Mouse (Mus musculus) CD4-positive naive resting alpha-beta T cell, adult 76 days (primary cell): Measurements from ENCODE around the gene Olfr731. TPM values are rescaled to one million over a fixed set of nuclear protein-coding genes. Genes with fewer than 3 reads are reported as not detected.

Experiments
- total RNA-seq: library from RNA; stranded (reverse); gene quantifications from one replicate; pipeline ENCODE4 v1.2.4, GENCODE M21; 2023

Olfr731 gene
- not detected for total RNA-seq

DNA sequence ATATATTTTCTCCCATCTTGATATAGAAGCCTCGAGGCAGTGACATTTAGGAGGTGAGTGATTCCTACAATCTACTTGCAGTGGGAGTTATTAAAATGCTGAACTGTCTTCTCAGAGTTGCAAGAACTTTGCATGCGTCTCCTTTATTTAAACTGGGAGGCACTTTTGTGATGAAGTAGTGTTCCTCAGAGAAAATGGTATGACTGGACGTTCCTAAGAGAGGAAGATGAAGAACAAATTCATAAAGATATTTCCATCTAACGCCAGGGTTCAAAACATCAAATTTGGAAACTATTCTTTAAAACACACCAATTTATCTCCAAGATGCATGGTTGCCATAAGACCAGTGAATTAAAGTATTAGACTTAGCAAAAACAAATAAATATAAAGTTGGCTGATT, at the start of gene Olfr731:
Olfr731 (minus strand) TSS at position 101 of the 400 bp plus-strand sequence.

DNA sequence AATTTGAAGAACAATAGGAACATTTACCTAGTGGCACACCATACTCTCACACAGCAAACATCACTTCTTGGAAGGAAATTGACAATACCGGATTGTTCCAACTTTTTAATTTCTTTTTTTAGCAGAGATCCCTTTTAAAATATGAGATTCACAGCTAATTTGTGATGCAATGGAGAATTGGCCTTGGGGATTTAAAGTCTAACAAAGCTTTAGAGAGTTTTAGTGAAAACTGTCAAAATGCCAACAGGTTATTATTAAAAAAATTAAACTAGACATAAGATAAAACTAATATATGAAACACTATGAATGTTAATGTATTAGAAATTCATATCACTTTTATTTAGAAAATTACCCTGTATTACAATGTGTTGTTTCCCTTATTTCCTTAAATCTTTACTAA, 42.4 kb upstream of the Olfr731 start, which contains the start of gene Olfr732:
Olfr732 (minus strand) TSS at position 101 of the 400 bp plus-strand sequence.

DNA sequence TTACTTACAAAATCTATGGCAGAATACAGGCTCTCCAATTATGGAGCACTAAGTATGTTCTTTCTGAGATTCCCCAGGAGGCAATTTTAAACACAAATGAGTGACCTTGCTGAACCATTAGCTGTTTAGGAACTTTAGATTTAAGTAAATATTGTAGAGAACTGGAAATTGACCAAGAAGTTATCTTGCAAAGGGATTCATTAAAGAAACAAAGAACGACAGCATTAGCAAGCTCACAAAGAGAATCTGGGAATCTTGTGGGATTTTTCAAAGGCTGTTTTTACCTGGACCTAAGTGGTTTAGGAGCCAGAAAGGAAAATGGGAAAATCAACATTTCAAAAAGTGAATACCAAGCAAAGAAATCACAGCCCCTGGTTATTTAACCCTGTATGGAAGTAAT, 53.6 kb downstream of the Olfr731 start, which contains the start of gene Olfr730:
Olfr730 (minus strand) TSS at position 101 of the 400 bp plus-strand sequence.

Other genes starting within 250 kb of the Olfr731 start
- gene Olfr725, start 201.5 kb downstream of the Olfr731 start, total RNA-seq = not detected
- gene Olfr726, start 150.9 kb downstream of the Olfr731 start, total RNA-seq = not detected
- not detected for gene Olfr727, start 118.7 kb downstream of the Olfr731 start, total RNA-seq
- not detected for gene Olfr728, start 99.2 kb downstream of the Olfr731 start, total RNA-seq
- gene Olfr729, start 89.0 kb downstream of the Olfr731 start, total RNA-seq = not detected
- gene Olfr730, start 53.7 kb downstream of the Olfr731 start, total RNA-seq = not detected
- not detected for gene Olfr732, start 42.3 kb upstream of the Olfr731 start, total RNA-seq
- gene Olfr733, start 59.7 kb upstream of the Olfr731 start, total RNA-seq = not detected
- gene Olfr734, start 84.9 kb upstream of the Olfr731 start, total RNA-seq = not detected
- not detected for gene Olfr735, start 107.0 kb upstream of the Olfr731 start, total RNA-seq
- gene Tlr11, start 116.0 kb upstream of the Olfr731 start, total RNA-seq = 0.23 TPM
- not detected for gene Olfr736, start 139.3 kb upstream of the Olfr731 start, total RNA-seq
- not detected for gene Olfr738, start 165.7 kb upstream of the Olfr731 start, total RNA-seq
- gene Olfr739, start 176.8 kb upstream of the Olfr731 start, total RNA-seq = not detected
- gene Olfr740, start 203.7 kb upstream of the Olfr731 start, total RNA-seq = not detected
- not detected for gene Olfr741, start 230.9 kb upstream of the Olfr731 start, total RNA-seq